Mouse (Mus musculus): ENCODE results near the gene Nedd1. TPM values are rescaled to one million over a fixed set of nuclear protein-coding genes. Genes with fewer than 3 reads are reported as not detected.

The Nedd1 gene
- 3.1 and 6.2 TPM in 2 replicates for polyA plus RNA-seq (2012; rRNA removed)

DNA sequence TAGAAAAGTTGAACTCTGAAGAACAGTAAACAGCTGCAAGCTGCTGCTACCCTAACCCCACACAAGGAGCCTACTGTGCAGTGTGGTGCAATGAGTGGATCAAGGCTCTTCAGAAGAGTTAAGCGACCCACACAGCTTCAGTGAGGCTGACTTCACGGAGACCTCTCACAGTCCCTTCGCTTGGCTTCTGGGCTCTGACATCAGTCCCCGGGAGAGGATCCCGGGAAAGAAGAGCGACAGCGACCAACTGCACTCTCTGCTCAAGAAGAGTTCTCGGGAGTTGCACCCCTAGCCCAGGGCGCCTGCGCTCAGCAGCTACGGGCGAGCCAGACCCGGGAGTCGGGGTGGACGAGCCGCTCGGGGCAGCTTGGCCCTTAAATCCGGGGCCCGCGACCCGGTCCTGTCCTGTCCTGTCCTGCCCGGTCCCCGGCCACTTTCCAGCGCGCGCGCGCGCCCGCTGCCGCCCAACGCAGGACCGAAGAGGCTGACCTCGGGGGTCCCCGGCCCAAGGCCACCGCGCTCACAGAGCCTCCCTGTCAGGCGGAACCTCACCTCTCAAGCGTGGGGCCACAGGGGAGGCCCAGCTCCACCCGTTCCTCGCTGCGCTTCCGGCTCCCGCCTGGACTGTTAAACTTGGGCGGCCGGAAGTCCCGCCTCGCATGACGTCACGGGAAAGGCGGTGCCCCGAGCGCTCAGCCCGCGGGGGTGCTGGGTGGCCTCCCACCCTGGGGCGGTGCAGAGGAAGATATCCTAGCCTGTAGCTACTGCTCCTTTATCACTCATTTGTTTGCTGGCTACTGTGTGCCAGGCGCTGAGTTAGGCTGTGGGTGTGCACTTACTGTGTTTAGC lies at the start of gene Nedd1:
Gene Nedd1 (minus strand): TSS at position 650 of the 849 bp plus-strand sequence.
- under 1% methylated on average over 57 of the region's 57 CpGs for WGBS
- peak within 1 kb of the TSS; percentile 77 for H3K4me3 ChIP-seq (replicated peaks; ENCODE audit: extremely low read depth, low read depth, low read length)
- H3K4me1 ChIP-seq (ENCODE audit: control insufficient read depth, insufficient read depth, low read length), result peaks cover 3% of the 10 kb centered on the region; the same call in 1 of the 2 replicates
- DNase-seq, result peak; percentile 98
- TF ChIP-seq POLR2A (IDR thresholded peaks at IDR 0.05; ENCODE audit: borderline replicate concordance, extremely low read depth, low read depth, low read length) (peak; percentile 72; the same call in 1 of the 2 replicates), CTCF (IDR thresholded peaks at IDR 0.05; ENCODE audit: insufficient read depth, low read length) (no peak)

DNA sequence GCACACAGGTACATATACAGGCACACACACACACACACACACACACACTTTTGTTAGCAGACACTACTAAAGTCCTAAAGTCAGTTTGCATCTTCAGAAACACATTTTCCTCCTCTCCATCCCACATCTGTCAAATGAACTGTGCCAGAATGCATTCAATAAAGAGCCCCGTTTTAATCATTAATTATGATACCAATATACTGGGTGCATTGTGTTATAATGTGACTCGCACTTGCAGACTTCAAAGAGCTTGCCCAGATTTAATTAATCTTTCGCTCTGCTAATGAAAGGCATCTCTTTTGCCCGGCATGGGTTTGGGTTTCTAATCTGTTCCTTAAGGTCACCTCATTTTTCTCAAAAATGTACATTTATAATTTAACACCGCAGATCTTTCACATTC lies 32.1 kb upstream of the Nedd1 start:
- no peak overlapping the region for H3K4me3 ChIP-seq (replicated peaks; ENCODE audit: extremely low read depth, low read depth, low read length)
- no peak for TF ChIP-seq CTCF (IDR thresholded peaks at IDR 0.05; ENCODE audit: insufficient read depth, low read length)
- no peak for TF ChIP-seq POLR2A (IDR thresholded peaks at IDR 0.05; ENCODE audit: borderline replicate concordance, extremely low read depth, low read depth, low read length)

DNA sequence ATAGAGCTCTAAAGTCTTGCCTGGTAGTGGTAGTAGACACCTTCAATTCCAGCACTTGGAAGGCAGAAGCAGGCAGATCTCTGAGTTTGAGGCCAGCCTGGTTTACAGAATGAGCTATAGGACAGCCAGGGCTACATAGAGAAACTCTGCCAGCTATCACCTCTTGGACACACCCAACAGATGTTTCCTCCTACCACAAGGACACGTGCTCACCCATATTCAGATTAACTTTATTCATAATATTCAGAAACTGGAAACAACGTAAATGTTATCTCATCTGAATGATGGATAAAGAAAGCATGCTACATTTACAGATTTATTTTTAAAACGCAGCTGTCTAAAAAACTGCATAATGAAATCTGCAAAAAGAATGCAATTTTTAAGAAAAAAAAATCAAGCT lies 8.1 kb upstream of the Nedd1 start:
- no peak overlapping the region for H3K4me3 ChIP-seq (replicated peaks; ENCODE audit: extremely low read depth, low read depth, low read length)
- TF ChIP-seq POLR2A (IDR thresholded peaks at IDR 0.05; ENCODE audit: borderline replicate concordance, extremely low read depth, low read depth, low read length), result no peak
- no peak for TF ChIP-seq CTCF (IDR thresholded peaks at IDR 0.05; ENCODE audit: insufficient read depth, low read length)
- no peaks in the 10 kb centered on the region for H3K4me1 ChIP-seq (ENCODE audit: control insufficient read depth, insufficient read depth, low read length)
- 72% methylated on average over 3 of the region's 3 CpGs for WGBS
- no peak for DNase-seq

More for the DNA sequence above, 32.1 kb upstream of the Nedd1 start:
- DNase-seq, result no peak
- H3K4me1 ChIP-seq (ENCODE audit: control insufficient read depth, insufficient read depth, low read length), result no peaks in the 10 kb centered on the region
- WGBS, result 83% methylated on average over 5 of the region's 5 CpGs

DNA sequence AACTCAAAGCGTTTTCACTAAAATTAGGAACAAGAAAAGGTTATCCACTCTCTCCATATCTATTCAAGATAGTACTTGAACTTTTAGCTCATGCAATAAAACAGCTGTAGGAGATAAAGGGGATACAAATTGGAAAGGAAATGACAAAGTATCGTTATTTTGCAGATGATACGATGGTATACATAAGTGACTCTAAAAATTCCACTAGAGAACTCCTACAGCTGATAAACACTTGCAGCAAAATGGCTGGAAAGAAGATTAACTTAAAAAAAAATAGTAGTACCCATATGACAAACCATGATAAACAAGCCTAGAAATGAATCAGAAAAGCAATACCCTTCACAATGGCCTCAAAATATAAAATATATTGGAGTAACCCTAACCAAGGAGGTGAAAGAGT lies 6.5 kb upstream of the Nedd1 start:
- no peaks in the 10 kb centered on the region for H3K4me1 ChIP-seq (ENCODE audit: control insufficient read depth, insufficient read depth, low read length)
- no peak for DNase-seq
- WGBS, result 64% methylated on average over 3 of the region's 3 CpGs
- TF ChIP-seq CTCF (IDR thresholded peaks at IDR 0.05; ENCODE audit: insufficient read depth, low read length), result no peak
- no peak for TF ChIP-seq POLR2A (IDR thresholded peaks at IDR 0.05; ENCODE audit: borderline replicate concordance, extremely low read depth, low read depth, low read length)
- no peak overlapping the region for H3K4me3 ChIP-seq (replicated peaks; ENCODE audit: extremely low read depth, low read depth, low read length)

DNA sequence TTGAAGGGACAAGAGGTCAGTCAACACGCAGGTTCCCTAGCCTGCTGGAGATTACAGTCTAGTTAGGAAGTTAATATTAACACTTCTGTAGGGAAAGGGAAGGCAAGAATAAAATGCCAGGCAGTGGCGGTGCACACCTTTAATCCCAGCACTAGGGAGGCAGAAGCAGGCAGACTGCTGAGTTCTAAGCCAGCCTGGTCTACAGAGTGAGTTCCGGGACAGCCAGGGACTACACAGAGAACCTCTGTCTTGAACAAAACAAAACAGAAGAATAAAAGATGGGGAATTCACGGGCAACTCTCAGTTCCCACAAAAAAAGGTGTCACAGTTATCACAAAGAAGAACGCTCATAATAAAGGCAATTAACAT lies 384 bp upstream of the Nedd1 start:
- H3K4me3 ChIP-seq (replicated peaks; ENCODE audit: extremely low read depth, low read depth, low read length), result peak overlapping the region; percentile 72
- TF ChIP-seq CTCF (IDR thresholded peaks at IDR 0.05; ENCODE audit: insufficient read depth, low read length) (no peak), POLR2A (IDR thresholded peaks at IDR 0.05; ENCODE audit: borderline replicate concordance, extremely low read depth, low read depth, low read length) (no peak)
- no peak for DNase-seq
- peaks cover 3% of the 10 kb centered on the region; the same call in 1 of the 2 replicates for H3K4me1 ChIP-seq (ENCODE audit: control insufficient read depth, insufficient read depth, low read length)
- 29% methylated on average over 5 of the region's 5 CpGs for WGBS

DNA sequence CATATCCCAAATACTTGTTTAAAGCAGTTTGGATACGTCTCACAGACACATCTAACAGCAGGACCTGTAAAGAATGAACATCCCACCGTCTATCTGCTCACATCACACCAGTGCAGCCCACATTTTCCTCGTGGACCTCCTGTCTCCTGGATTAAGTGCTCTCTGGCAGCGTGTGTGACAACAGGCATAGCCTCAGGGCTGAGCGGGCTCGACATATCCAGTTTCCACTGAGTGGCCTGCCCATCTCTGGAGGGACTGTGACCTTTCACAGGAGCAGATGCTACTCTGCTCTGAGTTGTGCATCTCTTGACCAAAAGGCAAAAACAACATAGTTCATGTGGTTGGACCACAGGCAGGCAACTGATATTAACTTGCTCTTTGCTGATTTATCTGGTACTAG lies 23.2 kb downstream of the Nedd1 start:
- WGBS, result 77% methylated on average over 6 of the region's 6 CpGs
- no peak for DNase-seq
- Histone ChIP-seq H3K4me1 (ENCODE audit: control insufficient read depth, insufficient read depth, low read length) (no peaks in the 10 kb centered on the region), H3K4me3 (replicated peaks; ENCODE audit: extremely low read depth, low read depth, low read length) (no peak overlapping the region)
- no peak for TF ChIP-seq CTCF (IDR thresholded peaks at IDR 0.05; ENCODE audit: insufficient read depth, low read length)
- no peak for TF ChIP-seq POLR2A (IDR thresholded peaks at IDR 0.05; ENCODE audit: borderline replicate concordance, extremely low read depth, low read depth, low read length)

DNA sequence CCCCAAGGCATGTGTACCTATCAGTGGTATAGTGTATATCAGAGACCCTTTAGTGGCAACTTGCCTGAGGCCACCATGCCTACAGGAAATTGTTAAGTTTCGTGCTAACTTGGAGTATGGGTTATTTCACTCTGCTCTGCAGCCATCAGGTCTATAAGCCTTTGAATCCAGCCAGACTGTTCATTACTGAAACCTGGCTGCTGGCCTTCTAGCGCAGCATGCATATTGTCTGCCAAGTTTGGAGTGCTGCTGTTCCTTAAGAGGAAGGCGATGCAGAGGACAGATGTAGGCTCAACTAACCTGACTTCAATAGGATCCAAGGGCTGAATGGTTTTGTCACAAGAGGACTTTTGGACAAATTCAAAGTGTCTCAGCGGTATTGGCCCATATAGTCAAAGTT lies 47.2 kb downstream of the Nedd1 start:
- Histone ChIP-seq H3K4me3 (replicated peaks; ENCODE audit: extremely low read depth, low read depth, low read length) (no peak overlapping the region), H3K4me1 (ENCODE audit: control insufficient read depth, insufficient read depth, low read length) (no peaks in the 10 kb centered on the region)
- whole genome bisulfite sequencing, result 85% methylated on average over 4 of the region's 4 CpGs
- no peak for DNase-seq
- TF ChIP-seq POLR2A (IDR thresholded peaks at IDR 0.05; ENCODE audit: borderline replicate concordance, extremely low read depth, low read depth, low read length) (no peak), CTCF (IDR thresholded peaks at IDR 0.05; ENCODE audit: insufficient read depth, low read length) (no peak)

DNA sequence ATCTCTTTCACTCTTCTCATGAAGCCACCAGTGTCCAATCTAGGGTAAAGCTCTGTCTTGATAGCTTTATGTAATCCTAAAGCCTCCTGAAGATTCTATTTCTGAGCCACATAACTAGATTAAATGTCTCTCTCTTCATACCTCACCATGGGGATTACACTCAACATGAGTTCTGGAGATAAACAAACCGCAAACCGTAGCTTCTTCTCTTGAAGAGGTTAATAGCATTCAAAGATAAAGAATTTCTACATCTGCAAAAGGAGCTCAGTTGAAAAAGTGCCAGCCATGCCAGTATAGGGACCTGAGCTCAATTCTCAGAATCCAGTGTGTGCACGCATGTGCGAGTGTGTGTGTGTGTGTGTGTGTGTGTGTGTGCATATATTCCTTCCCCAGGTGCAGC lies 50.3 kb downstream of the Nedd1 start:
- DNase-seq, result no peak
- 87% methylated on average over 4 of the region's 4 CpGs for WGBS
- no peak overlapping the region for H3K4me3 ChIP-seq (replicated peaks; ENCODE audit: extremely low read depth, low read depth, low read length)
- TF ChIP-seq CTCF (IDR thresholded peaks at IDR 0.05; ENCODE audit: insufficient read depth, low read length) (no peak), POLR2A (IDR thresholded peaks at IDR 0.05; ENCODE audit: borderline replicate concordance, extremely low read depth, low read depth, low read length) (no peak)
- H3K4me1 ChIP-seq (ENCODE audit: control insufficient read depth, insufficient read depth, low read length), result no peaks in the 10 kb centered on the region

DNA sequence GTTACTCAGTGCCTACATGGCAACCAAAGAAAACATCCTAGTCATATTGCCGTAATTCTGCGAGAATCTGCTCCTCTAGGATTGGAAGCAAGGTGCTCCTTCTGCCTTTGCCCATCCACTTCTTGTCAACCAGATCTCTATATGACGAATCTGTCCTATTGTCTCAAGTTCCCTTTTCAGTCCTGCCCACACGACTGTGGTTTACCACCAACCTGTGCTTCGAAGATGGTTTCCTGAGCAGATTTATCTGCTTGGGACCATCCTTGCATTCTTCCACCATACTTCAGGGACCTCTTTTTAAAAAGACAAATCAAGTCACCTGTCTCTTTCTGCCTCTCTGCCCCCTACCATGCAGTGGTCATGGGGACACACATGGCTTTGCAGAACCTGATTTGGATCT lies 56.9 kb downstream of the Nedd1 start:
- no peak for DNase-seq
- TF ChIP-seq POLR2A (IDR thresholded peaks at IDR 0.05; ENCODE audit: borderline replicate concordance, extremely low read depth, low read depth, low read length) (no peak), CTCF (IDR thresholded peaks at IDR 0.05; ENCODE audit: insufficient read depth, low read length) (no peak)
- Histone ChIP-seq H3K4me3 (replicated peaks; ENCODE audit: extremely low read depth, low read depth, low read length) (no peak overlapping the region), H3K4me1 (ENCODE audit: control insufficient read depth, insufficient read depth, low read length) (no peaks in the 10 kb centered on the region)
- 77% methylated on average over 5 of the region's 5 CpGs for WGBS

DNA sequence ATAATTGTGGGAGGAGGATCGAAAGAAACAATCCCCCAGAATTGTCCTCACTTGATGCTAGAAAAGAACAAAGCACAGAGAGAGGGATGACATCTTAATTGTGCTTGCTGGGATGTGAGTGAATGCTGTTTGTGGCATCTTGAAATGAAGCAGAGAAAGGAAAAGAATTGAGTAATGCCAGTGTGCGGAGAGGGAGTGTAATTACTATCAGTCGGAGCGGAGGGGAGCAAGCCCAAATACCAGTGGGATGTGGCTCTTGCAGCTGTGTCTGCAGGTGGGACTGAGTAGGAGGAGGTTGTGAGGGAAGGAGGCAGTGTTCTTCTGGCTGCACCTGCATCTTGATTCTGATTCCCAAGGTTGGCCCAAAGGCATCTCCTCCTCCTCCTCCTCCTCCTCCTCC lies 69.0 kb downstream of the Nedd1 start:
- H3K4me1 ChIP-seq (ENCODE audit: control insufficient read depth, insufficient read depth, low read length), result no peaks in the 10 kb centered on the region
- TF ChIP-seq CTCF (IDR thresholded peaks at IDR 0.05; ENCODE audit: insufficient read depth, low read length), result no peak
- TF ChIP-seq POLR2A (IDR thresholded peaks at IDR 0.05; ENCODE audit: borderline replicate concordance, extremely low read depth, low read depth, low read length), result no peak
- WGBS, result 82% methylated on average over 4 of the region's 4 CpGs
- no peak overlapping the region for H3K4me3 ChIP-seq (replicated peaks; ENCODE audit: extremely low read depth, low read depth, low read length)
- DNase-seq, result no peak

Data from lung, adult 2 months (tissue).